Mouse (Mus musculus): Measurements from ENCODE around the gene Flii.

- TF ChIP-seq CTCF (IDR thresholded peaks at IDR 0.05) (no peak), EP300 (IDR thresholded peaks at IDR 0.05; ENCODE audit: insufficient read depth, low read depth, low read length) (0 out of 2 replicates have a peak, but pooled peaks have one; percentile 21), POLR2A (IDR thresholded peaks at IDR 0.05; ENCODE audit: insufficient read depth, low read depth, low read length) (peak; percentile 85)
These were observed 28.1 kb downstream of the Flii start for GRCm38 (mm10) chr11:60698806-60699523.

Data from heart, adult 2 months (tissue).